In the genomic region with DNA sequence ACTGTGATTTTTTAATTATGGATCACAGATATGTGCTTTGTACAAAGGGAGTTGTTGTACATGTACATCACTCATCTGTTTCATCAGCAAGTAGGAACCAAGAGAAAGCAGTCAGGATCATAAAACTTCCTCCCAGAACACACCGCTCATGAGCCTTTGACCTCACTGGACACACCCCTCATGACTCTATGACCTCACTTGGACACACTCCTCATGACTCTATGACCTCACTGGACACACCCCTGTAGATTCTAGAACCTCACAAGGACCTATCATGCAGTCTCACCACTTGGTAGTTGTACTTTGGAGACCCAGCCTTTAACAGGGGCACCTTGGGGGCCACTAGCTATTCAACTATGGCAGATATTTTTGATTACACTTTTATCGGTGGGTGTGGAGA, we compare ENCODE assay signal across 21 mouse cellular contexts.
"Had no signal": no experiment of that assay in that cellular context is flagged by ENCODE, and none has a peak within 500 bp of the region (broad histone marks: within the 10 kb centered on the region; RNA-seq: fewer than 3 reads in every experiment).

No protein-coding gene starts in this region.

- H3K27ac ChIP-seq: limb, embryonic 12.5 days; limb, embryonic 15.5 days; liver, embryonic 12.5 days; liver, embryonic 15.5 days; midbrain, embryonic 10.5 days; midbrain, embryonic 13.5 days; neural tube, embryonic 13.5 days had no signal

- H3K9me3 ChIP-seq: limb, embryonic 12.5 days; limb, embryonic 15.5 days; liver, embryonic 12.5 days; liver, embryonic 15.5 days; megakaryocyte, embryonic 14.5 days; neural tube, embryonic 13.5 days had no signal

- H3K9ac ChIP-seq: limb, embryonic 12.5 days; limb, embryonic 15.5 days; liver, embryonic 12.5 days; liver, embryonic 15.5 days; lung, embryonic 14.5 days; midbrain, embryonic 13.5 days; neural tube, embryonic 13.5 days had no signal

- H3K27me3 ChIP-seq: limb, embryonic 12.5 days; limb, embryonic 15.5 days; liver, embryonic 12.5 days; liver, embryonic 15.5 days; megakaryocyte, embryonic 14.5 days; midbrain, embryonic 13.5 days; neural tube, embryonic 13.5 days had no signal

- H3K4me1 ChIP-seq: liver, embryonic 12.5 days; liver, embryonic 15.5 days; midbrain, embryonic 10.5 days had no signal

- DNase-seq: kidney, adult 11 months; kidney, adult 8-10 months; kidney, postnatal 14 days; kidney, postnatal 4 days; left cerebral cortex, postnatal 4 days; lung, embryonic 14.5 days; lung, postnatal 10 days; lung, postnatal 36 days; thymus, adult 2 months; thymus, postnatal 14 days; thymus, postnatal 4 days had no signal

- H3K4me2 ChIP-seq: limb, embryonic 12.5 days; limb, embryonic 15.5 days; liver, embryonic 12.5 days; liver, embryonic 15.5 days; lung, embryonic 14.5 days; midbrain, embryonic 13.5 days; neural tube, embryonic 13.5 days had no signal

- ATAC-seq: liver, embryonic 12.5 days; midbrain, embryonic 13.5 days; midbrain, embryonic 16.5 days had no signal

- H3K4me3 ChIP-seq: limb, embryonic 12.5 days; limb, embryonic 15.5 days; liver, embryonic 12.5 days; liver, embryonic 15.5 days; megakaryocyte, embryonic 14.5 days; midbrain, embryonic 10.5 days; midbrain, embryonic 13.5 days; myocyte; neural tube, embryonic 13.5 days had no signal
